Mouse (Mus musculus) ZHBTc4 (cell line): ENCODE measurements around the gene Olfm2.

ENCODE experiments used
- DNase-seq: peaks from one replicate; pipeline ENCODE4 v3.0.0-alpha.2; 2011; ENCODE audit warnings: low read depth, low spot score

Gene Olfm2

GRCm38 (mm10) chr9:20746017-20746660 is at the start of gene Olfm2:
TSS of gene Olfm2 (minus strand) at chr9:20746349.
- DNase-seq, result peak; percentile 62

DNA sequence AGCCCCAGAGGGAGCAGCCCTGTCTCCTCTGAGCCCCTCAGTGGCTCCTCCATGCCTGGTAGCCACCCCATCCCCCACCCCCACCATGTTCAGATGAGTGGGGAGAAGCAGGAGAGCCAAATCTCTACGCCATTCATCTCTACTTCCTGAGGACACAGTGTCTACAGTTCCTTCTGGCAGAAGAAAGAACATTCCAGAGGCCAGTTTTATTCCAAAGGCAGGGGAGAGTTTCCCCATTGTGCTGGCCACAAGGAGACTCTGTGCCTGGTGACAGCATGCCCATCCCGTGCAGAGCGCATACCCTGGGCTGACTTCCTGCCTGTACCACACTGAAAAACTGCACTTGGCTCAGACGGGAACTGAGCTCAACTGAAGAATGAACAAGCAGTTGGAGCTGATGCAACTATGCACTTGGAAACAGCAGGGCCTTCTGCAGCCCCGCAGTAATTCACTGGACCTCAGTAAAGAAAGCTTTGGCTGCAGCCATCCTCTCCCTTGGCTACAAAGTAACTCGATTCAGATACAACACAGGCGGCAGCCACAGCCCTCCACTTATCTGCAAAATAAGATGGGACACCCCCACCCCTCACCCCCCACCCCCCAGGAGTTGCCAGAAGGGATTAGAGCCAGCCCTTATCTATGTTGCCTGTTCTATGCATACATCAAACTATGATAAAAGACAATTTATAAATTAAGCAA is 48.1 kb upstream of the Olfm2 start:
- DNase-seq, result no peak

DNA sequence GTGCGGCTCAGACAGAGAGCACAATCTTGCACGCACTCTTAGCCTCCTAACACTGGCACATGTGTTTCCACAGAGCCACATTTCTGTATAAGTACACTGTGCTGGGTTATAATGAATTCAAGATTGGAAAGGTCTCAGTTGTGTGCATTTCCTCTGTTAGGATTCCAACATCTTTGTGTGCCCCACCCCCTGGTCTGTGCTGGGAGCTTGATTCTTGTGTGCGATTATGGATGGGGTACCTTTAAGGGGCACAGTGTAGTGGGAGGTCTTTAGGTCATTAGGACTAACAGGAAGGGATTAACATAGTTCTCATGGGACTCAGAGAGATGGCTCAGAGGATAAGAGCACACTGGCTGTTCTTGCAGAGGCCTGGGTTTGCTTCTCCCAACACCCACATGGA is 44.2 kb upstream of the Olfm2 start:
- no peak for DNase-seq

- no peak for DNase-seq
Observed at GRCm38 (mm10) chr9:20789651-20790050, 43.5 kb upstream of the Olfm2 start.

DNA sequence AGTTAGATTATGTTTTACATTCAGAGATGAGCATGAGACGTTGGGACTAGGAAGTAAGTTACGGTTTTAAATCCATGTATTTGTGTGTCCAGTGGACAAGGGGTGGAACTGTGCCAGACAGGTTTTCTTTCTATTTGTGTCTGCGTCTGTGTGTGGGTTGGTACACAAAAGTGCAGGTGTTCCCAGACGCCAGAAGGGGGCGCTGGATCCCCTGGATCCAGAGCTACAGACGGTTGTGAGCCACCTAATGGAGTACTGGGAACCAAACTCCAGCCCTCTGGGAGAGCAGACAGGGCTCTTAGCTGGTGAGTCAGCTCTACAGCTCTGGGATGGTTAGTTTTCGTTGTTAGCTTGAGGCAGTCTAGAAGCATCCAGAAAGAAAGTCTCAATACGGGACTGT is 41.8 kb upstream of the Olfm2 start:
- peak; percentile 64 for DNase-seq

DNA sequence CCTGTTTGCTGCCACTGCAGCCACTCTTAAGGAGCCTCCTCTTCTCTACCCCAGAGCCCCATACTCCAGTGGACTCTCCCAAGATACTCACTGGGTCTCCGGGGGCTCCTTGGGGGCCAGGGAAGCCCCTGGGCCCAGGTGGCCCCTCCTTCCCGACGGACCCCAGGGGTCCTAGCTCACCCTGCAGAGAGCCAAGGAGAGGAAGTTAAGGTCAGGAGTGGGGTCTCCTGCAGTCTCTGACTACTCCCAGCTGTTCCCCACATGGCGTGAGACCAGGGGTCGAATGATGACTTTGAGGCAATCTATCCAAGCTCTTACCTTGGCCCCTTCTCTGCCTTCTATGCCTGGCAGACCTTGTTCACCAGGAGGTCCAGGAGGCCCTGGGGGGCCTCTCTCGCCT is 38.9 kb upstream of the Olfm2 start:
- DNase-seq, result no peak

DNA sequence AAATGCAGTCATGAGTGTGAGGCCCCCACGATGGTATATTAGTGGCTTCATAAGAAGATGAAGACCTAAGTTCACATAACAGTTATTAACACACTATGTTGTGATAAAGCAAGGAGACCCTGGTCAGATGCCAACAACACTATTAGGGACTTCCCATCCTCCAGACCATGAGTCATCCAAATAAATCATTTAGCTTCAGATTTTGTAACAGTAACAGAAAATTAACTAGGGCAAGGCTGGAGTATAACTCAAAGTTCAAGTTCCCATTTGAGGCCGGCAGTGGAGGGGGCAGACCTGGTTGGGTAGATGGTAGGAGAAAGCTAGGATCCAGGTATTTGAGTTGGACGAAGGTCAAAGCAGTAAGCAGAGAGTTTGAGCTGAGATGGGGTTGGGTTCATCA is 35.1 kb upstream of the Olfm2 start:
- no peak for DNase-seq

GRCm38 (mm10) chr9:20765274-20765673 is 19.1 kb upstream of the Olfm2 start:
- DNase-seq, result no peak

DNA sequence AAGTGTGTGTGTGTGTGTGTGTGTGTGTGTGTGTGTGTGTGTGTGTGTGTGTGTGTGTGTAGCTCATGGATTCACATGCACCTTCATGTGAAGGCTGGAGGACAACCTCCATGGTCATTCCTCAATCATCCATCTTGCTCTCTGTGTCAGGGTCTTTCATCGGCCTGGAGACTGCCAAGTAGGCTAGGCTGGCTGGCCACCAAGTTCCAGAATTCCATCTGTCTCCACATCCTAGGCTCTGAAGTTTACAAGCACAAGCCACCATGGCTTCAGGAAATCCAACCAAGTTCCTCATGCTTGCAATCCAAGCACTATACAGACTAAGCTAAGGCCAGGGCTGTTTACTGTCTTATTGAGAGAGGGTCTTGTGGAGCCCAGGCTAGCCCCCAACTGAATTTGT is 16.9 kb upstream of the Olfm2 start:
- no peak for DNase-seq

DNA sequence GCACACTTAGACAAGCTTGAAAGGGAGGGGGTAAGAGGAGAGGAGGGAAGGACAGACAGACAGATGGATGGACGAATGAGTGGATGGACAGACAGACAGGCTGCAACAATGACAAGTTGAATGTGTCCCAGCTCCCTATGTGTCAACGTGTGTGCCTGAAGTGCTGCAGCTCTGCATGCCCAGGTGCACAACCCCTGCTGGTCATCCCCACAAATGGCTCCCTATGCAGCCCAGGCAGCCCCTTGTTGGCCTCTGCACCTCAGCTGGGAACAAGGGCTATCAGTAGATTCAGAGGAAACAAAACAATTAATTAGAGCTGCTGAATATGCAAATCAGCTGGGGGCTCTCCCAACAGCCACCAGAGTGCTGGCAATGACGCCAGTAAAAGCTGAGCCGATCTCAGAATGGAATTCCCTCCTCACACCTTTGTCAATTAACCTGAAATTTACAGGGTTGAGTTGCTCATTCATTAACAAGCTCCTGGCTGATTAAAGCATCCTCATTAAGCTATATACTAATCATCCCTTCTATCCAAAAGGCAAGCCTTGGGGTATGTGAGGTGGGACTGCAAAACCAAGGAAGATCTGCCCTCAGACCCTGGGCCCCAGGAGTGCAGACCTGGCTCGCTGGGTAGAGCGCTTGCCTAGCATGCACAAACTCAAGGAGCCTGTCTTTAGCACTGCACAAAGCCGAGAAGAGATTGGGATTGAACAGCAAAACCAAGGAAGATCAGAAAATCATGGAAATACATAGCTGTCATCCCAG is 16.2 kb upstream of the Olfm2 start:
- no peak for DNase-seq

- DNase-seq, result no peak
Observed at GRCm38 (mm10) chr9:20761388-20761787, 15.2 kb upstream of the Olfm2 start.

DNA sequence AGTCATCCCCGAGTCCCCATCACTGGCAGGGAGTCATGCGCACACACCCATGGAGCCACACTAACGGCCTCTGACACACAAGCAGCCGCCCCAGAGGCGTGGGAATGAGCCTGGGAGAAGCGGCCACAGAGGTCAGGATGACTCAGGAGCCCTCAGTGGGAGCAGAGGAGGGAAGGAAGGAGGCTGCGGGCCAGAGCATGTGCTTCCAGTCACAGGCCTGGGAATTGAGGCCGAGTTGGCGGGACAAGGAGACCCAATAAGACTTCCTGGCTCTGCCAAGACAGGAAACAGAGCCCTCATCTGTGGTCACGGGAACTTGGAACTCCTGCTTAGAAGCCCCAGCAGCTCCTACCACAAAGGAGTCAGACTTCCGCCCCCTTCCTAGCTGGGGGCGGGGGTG is 14.7 kb upstream of the Olfm2 start:
- DNase-seq, result peak; percentile 64

GRCm38 (mm10) chr9:20758896-20759295 is 12.7 kb upstream of the Olfm2 start:
- DNase-seq, result no peak

- DNase-seq, result no peak
Observed at GRCm38 (mm10) chr9:20758243-20758642, 12.1 kb upstream of the Olfm2 start.

- DNase-seq, result peak; percentile 90
Observed at GRCm38 (mm10) chr9:20757087-20757955, 11.2 kb upstream of the Olfm2 start.

DNA sequence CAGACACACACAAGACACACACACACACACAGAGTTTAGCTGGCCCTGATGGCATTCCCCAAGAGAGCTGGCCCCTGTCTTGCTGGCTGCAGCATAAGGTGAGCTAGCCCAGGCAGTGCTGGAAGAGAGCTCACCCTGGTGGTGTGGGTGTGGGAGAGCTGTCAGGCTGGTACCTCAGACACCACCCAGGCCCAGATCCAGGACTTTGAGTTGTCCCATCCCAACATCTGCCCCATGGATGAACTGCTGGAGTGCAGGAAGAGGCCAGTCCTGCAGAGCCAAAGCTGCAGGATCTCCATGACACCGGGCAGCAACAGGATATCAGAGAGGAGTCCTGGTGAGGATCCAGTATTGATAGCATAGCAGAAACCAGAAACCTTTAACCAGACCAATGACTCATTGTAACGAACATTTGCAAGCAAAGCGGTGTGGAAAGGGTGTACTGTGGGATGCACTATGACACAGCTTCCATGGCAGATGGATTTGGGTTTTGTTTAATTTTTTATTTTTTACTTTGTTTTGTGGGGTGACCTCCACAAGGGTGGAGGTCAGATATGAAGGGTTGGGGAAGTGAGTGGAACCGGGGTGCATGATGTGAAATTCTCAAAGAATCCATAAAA is 10.0 kb upstream of the Olfm2 start:
- no peak for DNase-seq

DNA sequence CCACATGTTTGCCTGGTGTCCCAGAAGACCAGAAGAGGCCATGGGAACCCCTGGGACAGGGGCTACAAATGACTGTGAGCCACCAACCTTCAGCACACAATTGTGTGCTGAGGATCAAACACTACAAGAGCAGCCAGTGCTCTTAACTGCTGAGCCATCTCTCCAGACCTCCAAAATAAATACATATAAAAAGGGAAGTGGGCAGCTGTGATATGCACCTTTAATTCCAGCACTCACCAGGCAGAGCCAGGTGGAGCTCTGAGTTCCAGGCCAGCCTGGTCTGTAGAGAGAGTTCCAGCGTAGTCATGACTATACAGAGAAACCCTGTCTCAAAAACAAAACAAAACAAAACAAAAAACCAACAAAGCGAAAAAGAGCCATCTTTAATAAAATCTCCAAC is 8.2 kb upstream of the Olfm2 start:
- DNase-seq, result no peak

- peak; percentile 63 for DNase-seq
Observed at GRCm38 (mm10) chr9:20751477-20752029, 5.4 kb upstream of the Olfm2 start.

DNA sequence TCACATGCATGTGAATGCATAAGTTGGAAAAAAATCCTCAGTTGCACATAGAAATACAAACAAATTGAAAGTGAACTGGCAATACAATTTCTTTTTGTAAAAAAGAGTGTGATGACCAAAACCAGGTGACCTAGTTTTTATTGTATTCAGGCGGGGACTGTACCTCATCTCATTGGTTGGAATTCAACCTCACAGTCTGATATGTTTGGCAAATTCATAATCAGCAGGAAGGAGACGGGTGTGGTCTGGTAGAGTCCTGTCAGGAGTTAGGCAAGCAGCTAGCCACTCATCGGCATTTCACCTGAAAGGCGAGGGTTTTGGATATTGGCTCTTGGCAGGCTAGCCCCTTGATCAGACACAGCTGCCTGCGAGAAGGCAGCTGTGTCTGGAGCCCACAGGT is 3.1 kb upstream of the Olfm2 start:
- no peak for DNase-seq

GRCm38 (mm10) chr9:20748540-20748939 is 2.4 kb upstream of the Olfm2 start:
- no peak for DNase-seq

DNA sequence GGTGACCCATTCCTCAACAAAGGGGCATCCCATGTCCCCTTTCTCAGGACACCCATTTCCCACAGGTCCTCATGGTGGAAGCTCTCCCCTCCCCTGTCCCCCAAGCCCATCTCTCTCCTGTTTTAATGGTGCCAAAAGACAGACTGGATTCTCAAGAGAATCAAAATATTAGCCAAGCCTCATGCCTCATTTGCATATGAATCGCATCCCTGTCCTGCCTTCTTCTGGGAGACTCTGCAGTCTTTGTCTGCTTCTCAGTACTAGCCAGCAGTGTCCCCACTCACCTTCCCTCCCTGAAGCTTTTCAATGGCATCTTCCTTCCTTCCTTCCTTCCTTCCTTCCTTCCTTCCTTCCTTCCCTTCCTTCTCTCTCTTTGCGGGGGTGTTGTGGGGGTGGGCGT is 1.5 kb upstream of the Olfm2 start:
- DNase-seq, result no peak
